Mouse (Mus musculus) right cerebral cortex, adult 2 months (tissue): Measurements from ENCODE around the gene Gcfc2.

ENCODE experiments used
- DNase-seq, 2 experiments: peaks; one replicate each; pipeline ENCODE4 v3.0.0; 2021 to 2022; ENCODE audit warnings: low spot score in 2 of 2

Gene Gcfc2

DNA sequence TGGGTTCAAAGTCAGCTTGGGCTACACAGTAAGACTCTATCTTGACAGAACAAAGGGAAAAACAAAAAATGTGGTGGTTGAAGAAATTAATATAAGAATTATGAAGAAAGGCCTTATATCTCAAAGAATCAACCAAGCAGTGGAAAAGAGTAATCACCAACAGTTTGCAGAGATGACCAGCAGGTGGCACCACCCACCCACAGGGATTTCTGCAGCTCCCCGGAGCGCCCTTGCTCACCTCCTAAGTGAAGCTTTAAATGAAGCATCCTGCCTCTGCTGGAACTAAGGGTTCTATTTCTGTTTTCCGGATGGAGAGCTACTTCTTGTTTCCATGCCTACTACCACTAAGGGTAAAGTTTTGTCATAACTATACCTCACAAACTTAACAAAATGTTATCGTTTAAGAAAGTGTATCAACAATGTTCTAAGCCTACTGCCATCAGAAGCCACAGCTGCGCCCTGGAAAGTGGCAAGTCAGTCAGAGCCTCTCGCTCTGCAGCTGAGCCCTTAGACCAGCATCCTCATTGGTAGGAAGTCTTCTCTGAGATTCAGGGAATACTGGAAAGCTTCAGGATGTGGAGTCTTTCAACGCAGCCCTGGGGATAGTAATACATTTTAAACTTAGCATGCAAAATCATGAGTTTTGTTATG lies 52.6 kb downstream of the Gcfc2 start:
- DNase-seq: peak; percentile 88 to 92

DNA sequence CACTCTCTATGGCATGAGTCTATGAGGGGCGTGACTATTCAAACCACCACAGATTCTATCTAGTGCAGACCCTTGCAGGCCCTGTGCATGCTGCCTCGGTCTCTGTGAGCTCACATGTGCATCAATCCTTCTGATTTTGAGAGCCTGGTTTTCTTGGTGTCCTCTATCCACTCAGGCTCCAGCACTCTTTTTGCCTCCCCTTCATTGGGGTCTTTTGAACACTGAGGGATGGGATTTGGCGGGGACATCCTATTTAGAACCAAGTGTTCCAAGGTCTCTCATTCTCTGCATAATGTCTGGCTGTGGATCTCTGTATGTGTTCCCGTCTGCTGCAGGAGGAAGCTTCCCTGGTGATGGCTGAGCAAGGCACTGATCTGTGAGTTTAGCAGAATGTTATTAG lies 55.8 kb downstream of the Gcfc2 start:
- DNase-seq: no peak

DNA sequence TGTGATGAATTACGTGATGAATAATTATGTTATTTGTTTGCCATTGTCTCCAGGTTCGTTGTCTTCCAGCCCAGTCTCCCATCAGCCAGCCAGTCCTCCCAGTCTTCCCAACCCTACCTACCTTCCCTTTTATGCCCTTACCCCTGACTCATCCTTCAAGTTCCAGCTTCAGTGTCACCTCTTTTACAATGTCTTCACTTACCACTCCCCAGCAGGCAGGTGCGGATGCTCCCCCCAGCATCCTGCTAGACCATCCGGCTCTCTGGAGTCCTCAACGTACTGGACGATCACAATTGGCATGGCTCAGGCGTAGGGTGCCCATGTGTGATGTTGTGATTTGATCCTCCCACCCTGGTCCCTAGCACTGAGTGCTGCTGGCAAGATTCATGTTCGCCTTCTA lies 62.7 kb downstream of the Gcfc2 start:
- DNase-seq: no peak

DNA sequence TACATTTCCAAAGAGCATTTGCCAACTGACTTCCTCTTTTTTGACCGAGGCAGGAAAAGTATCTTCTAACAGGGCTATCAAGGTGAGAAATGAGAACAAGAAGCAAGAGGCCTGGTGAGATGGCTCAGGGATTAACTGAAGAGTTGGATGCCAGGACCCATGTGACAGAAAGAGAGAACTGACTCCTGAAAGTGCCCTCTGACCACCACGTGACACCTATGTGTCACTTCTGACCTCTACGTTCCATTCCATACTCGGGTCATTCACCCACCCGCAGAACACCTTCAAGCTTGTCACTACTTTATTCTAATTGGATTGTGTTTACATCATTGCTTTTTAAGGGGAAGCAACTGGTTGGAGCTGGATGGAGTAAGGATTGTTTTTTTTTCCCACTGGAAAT lies 63.1 kb downstream of the Gcfc2 start:
- peak in 1 of 2 experiments; percentile 2 for DNase-seq

DNA sequence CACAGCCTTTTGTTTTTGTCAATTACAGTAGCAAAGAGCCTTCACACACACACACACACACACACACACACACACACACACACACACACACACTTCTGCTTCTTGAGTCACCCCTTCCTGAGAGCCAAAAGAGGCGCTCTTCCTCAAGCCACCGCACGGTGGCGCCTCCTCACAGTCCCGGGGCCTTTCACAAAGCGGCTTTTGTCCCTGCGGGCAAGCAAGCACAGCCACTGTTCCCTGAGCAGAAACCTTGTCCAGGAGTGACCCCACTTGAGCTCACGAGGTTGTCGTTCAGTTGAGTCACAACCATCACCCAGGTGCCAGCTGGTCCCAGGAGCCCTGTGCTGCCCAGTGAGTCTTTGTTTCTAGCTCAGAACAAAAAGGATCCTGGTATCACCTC lies 63.5 kb downstream of the Gcfc2 start:
- DNase-seq: peak; percentile 80 to 85

DNA sequence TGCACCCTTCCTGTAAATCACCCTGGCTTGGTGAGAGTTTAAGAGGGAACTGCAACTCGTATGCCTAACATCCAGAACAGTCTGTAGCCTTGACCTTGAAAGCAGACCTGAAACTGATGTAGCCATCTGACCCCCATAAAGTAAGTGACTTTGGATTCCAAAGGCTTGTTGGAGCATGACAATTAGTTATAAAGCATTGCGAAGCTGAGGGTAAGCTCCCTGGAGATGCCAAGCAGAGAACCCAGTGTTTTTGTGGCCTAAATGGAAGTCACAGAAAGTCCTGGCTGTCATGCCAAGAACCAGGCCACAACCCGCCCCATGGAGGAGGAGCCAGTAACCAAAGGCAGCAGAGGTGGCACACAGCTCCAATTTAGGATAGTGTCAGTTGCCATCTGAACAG lies 64.1 kb downstream of the Gcfc2 start:
- peak in 1 of 2 experiments; percentile 36 for DNase-seq

DNA sequence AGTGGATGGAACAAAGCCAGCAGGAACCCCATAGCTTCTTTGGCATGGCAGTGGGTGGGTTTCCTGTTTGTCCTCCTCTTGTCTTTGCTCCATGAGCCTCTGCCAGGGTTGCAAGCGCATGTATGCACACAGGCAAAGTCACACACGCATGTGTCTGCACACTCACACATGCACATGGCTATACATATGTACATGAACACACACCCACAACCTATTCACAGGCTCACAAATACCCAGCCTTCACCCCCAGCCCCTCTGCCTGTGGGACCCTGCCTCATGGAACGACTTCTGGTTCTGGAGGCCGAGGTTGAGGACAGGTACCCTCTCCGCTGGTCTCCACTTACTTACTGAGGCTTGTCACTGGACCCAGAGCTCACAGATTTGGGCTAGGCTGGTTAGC lies 64.9 kb downstream of the Gcfc2 start:
- DNase-seq: peak in 1 of 2 experiments; percentile 2

DNA sequence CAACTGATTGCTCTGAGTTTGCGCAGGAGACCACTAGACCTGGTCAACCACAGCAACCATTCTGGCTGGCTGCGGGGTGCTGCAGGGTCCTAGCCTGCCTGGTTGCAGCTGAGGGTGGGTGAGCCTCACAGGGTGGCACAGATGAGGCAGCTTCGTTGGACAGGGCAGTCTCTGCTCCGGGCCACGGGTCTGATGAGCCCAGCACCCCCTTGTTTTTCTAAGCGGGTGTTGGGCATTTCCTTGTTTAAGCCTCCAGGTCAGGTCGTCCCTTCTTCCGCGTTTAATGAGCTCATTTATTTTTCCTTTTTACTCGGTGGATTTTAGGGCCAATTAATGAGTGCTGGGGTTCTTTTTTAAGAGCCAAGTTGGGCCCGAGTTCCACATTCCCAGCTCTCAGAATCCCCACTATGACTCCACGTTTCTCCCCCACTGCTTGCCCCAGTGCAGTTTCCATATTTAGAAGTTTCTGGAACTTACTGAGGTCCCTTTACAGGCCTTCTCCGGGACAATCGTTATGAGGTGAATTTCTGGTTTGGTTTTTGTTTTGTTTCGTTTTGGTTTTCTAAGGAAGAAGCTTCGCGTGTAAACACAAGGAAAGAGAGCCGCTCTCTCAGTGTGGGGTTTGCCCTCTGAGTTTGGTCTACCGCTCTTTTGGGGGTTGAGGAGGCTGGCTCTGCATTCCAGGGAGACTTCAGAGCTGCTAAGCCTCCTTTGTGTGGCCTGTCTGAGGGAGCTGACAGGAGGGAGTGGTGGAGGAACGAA lies 66.8 kb downstream of the Gcfc2 start:
- DNase-seq: peak in 1 of 2 experiments; percentile 4
